In genomic region chr6:22288004-22288736, GRCm38 (mm10) we compare ENCODE assay signal across 8 mouse cellular contexts. TPM values are rescaled to one million over a fixed set of nuclear protein-coding genes. Genes with fewer than 3 reads are reported as not detected.
DNase-seq lines count a peak whose midpoint lies in the region; ATAC-seq and TF ChIP-seq lines count a peak whose summit lies in the region.

Gene Wnt16 (plus strand): TSS chr6:22288227.

- H3K4me3 ChIP-seq in layer of hippocampus, adult 2 months, result peak within 1 kb of the TSS; percentile 46
- peak within 1 kb of the TSS; percentile 41 for H3K4me3 ChIP-seq in midbrain, embryonic 16.5 days (ENCODE audit: low read depth, low read length)

- WGBS in midbrain, embryonic 16.5 days, result 1% methylated on average over 20 of the region's 20 CpGs

- ATAC-seq in midbrain, embryonic 16.5 days, result peak; percentile 77

- H3K27me3 ChIP-seq in midbrain, embryonic 16.5 days (ENCODE audit: control insufficient read depth, insufficient read depth, low read depth, low read length), result peaks cover 18% of the 10 kb centered on the region

- no peaks in the 10 kb centered on the region for H3K36me3 ChIP-seq in midbrain, embryonic 16.5 days (ENCODE audit: control insufficient read depth, insufficient read depth, low read length)

- H3K4me2 ChIP-seq in midbrain, embryonic 16.5 days (ENCODE audit: low read length), result peak within 1 kb of the TSS; percentile 72

- no peak for TF ChIP-seq POLR2A in brain, embryonic 14.5 days (IDR thresholded peaks at IDR 0.05; ENCODE audit: borderline replicate concordance, extremely low read depth, insufficient read depth, insufficient read length, poor library complexity, severe bottlenecking)

- peak within 1 kb of the TSS; percentile 4; the same call in 1 of the 2 replicates for H3K9ac ChIP-seq in midbrain, embryonic 16.5 days (ENCODE audit: low read depth, low read length)

- no peak for TF ChIP-seq CTCF in brain, embryonic 14.5 days (IDR thresholded peaks at IDR 0.05; ENCODE audit: borderline replicate concordance, extremely low read depth, insufficient read depth, insufficient read length)
- TF ChIP-seq CTCF in layer of hippocampus, adult 2 months (conservative IDR thresholded peaks at IDR 0.05), result no peak

- peaks cover 14% of the 10 kb centered on the region for H3K4me1 ChIP-seq in midbrain, embryonic 16.5 days (ENCODE audit: control insufficient read depth, insufficient read depth, low read length)

- peak; percentile 7 for DNase-seq in kidney, adult 9 months
- DNase-seq in kidney, adult 18-20 months, result no peak
- peak; percentile 42 for DNase-seq in brain, embryonic 14.5 days (ENCODE audit: low read depth)
- peak; percentile 26 for DNase-seq in forelimb bud, embryonic 11.5 days (ENCODE audit: low read depth, low spot score)
- peak; percentile 11 to 39 for DNase-seq in layer of hippocampus, adult 2 months (ENCODE audit: low spot score in 2 of 2)
- DNase-seq in c-Kit-positive CD71-positive TER-119-positive erythroid progenitor cells, embryonic 14.5 days (ENCODE audit: low spot score), result no peak
- no peak for DNase-seq in gastrocnemius, postnatal 25 days

- H3K9me3 ChIP-seq in midbrain, embryonic 16.5 days (replicated peaks; ENCODE audit: control insufficient read depth, low read length, poor library complexity, severe bottlenecking), result no peaks in the 10 kb centered on the region

- H3K27ac ChIP-seq in layer of hippocampus, adult 2 months, result no peak within 1 kb of the TSS
- H3K27ac ChIP-seq in midbrain, embryonic 16.5 days (ENCODE audit: low read length), result no peak within 1 kb of the TSS

RNA-seq across cellular contexts. Expression of gene Wnt16, which starts in this region (rescaled TPM):
- polyA plus RNA-seq in brain, embryonic 14.5 days (2012; rRNA removed), result 0.48 and 0.75 TPM in 2 replicates
- total RNA-seq in layer of hippocampus, adult 2 months (2021), result 1 to 10 TPM; 1.2 to 2.5 TPM
- 0.25 TPM in 1 of 2 replicates, not detected in the other for polyA plus RNA-seq in midbrain, embryonic 16.5 days (2015; fragmentation: Nextera tagmentation; extraction: Ambion mirVana)
- total RNA-seq in gastrocnemius, postnatal 25 days (2021), result 1 to 10 TPM; 1.7 to 2.4 TPM

Comparison
In these comparisons a context has a peak if more than half of its experiments do, and no peak if none do; other contexts are left out.
1. DNase-seq: peak in kidney, adult 9 months (single experiment), forelimb bud, embryonic 11.5 days (single experiment) and layer of hippocampus, adult 2 months (2 of 2); none in kidney, adult 18-20 months (single experiment), c-Kit-positive CD71-positive TER-119-positive erythroid progenitor cells, embryonic 14.5 days (single experiment) and gastrocnemius, postnatal 25 days (single experiment).
2. Peak in DNase-seq in brain, embryonic 14.5 days; RNA of the gene not detected or under 1 TPM.
3. Peak in ATAC-seq, H3K4me3 ChIP-seq, H3K9ac ChIP-seq and H3K4me2 ChIP-seq in midbrain, embryonic 16.5 days; RNA of the gene not detected or under 1 TPM.